Mouse (Mus musculus) left cerebral cortex, adult 9 months (tissue): ENCODE data around the gene Uts2b.

Experiments
- DNase-seq, 2 experiments: peaks; one replicate each; pipeline ENCODE4 v3.0.0; 2022; ENCODE audit warnings: low spot score in 2 of 2

Gene Uts2b

GRCm38 (mm10) chr16:27370191-27370590 is at the start of gene Uts2b:
Gene Uts2b, minus strand, starts transcription at chr16:27370239.
- no peak for DNase-seq

GRCm38 (mm10) chr16:27417632-27418031 is 47.6 kb upstream of the Uts2b start:
- DNase-seq: no peak

DNA sequence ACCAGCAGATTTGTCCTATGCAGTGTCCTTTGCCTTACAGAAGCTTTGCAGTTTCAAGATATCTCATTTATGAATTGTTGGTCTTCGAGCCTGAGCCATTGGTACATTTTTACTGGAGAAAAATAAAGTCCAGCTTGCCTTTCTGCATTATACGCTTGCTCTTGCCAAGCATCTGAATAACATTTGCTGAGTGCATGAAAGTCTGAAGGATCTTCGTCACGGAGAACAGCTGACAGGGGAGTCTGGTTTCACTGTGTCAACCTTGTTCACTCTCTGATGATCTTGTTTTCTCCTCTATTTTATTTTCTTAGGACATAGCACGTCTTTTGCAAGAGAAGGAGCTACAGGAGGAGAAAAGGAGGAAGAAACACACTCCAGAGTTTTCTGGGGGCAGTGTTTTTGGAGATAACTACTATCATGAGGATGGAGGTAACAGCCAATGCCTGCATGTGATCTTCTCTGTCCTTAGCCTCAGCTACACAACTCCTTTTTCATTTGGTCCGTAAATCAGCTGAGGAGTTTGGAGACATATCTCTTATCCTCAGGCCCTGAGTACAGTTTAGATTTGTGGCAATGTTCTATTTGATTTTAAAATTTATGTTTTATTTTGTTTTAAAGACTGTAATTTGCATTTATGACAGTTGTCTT is 47.0 kb upstream of the Uts2b start:
- no peak for DNase-seq

DNA sequence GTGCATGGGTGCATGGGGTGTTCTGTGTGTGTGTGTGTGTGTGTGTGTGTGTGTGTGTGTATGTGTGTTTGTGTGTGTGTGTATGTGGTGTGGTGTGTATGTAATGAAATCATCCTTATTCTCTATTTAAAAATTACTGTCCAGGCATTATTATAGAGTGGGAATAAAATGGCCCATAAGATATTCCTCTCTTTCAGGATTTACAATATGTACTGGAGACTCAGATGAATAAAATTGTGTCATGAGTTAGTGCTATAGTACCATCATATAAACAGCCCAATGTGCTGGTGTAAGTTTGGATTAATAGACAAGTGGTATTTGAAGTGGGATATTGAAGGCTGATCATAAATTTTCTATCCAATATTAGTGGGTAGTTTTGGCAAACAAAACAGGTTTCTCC is 34.1 kb upstream of the Uts2b start:
- no peak for DNase-seq

GRCm38 (mm10) chr16:27401579-27401978 is 31.5 kb upstream of the Uts2b start:
- DNase-seq: no peak

DNA sequence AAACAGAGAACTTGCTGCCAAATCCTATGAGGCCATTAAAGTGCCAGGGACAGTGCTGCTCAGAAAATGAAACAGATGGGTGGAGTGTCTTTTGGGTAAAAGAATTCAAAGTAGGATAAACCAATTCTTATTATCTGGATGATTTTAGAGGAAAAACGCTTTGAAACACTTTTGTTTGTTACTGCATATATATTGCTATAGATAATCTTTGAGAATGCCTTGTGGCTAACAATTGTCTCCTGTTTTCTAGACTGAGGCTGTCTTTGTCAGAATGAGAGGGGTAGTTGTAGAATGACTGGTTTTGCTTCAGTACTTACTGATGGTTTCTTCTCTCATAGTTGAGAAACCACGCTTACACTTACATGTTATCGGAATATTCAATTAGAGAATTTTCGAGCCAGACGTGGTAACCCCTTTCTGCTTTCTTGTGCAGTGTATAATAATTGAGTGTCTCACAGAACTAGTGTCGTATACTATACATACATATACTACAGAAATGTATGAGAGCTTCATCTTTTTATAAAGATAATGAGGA is 29.7 kb upstream of the Uts2b start:
- DNase-seq: no peak

DNA sequence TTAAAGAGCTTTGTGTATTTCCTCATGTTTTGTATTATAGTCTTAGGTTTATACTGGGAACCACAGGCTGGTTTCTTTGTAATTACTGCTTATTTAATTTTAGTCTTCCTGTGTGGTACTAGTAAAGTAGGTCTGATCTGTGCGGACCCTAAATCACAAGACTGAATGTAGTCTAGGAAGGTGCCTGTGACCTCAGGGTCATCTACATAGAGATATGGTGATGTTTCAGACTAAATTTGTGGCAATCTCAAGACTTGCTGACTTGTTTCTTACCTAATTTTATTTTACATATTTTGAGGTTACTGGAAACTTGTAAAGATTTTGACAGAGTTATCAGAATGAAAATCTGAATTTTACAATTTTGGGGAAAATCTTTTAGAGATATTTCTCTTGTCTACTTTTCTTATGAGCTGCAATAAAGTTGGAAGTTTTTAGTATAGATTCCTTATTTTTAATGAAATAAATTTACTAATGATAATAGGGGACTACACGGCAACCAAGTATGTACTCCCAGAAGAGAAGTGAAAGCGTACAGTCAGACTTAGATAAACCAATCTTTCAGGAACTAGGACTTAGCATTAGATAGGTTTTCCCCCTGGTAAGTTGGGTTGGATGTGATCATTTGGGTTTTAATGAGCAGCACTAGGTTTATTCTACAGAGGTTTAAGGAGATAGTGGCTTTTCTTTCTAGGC is 29.1 kb upstream of the Uts2b start:
- no peak for DNase-seq

DNA sequence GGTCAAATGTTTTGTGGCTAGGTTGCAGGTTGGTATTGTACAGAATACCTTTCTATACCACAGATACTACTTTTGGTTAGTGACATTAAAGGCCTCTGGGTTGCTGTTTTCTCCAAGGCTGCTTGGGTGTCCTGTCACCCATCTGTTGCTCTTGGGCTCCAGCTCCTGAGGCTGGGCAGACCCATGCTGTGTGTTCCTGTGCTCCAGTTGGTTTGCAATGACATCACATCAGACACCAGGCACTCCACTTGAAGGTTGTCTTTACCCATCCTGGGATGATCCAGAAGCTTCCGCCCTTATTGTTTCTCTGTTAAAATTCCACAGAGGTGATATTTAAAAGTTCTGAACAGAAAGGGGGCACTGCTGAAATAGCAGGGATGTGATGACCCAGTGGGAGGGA is 26.9 kb upstream of the Uts2b start:
- DNase-seq: no peak

DNA sequence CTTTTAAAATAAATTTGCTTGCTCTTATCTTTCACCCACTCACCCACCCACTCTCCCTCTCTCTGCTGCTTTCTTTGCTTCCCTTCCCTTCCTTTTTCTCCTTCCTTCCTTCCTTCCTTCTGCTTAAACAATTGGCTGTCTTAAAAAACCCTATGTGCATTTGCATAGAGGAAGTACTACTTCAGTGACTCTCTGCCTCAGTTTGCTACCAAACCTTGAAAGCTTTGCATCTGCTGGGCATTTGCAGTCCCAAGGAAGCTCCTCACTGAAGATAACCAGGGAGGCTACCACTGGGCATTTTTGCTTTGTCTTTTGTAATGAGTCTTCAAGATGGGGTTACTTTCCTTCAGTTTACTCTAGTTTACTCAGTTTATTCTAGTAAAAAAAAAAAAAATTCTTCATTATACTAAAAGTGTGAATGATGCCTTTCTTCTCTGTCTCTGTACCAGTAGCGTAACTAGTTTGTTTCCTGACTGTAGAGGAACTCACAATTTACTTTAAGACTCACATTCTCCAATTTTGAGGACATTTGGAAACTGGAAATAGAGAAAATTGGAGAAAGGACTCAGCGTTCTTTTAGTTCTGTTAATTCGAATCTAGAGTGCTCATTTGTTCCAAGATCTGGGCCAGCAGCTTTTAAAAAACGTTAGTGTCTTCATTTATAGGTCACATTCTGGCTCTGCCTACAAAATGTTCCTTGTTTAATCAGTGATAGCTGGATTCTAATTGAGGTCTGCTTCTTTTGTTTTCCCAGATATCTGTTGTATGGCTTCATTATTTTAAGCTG is 25.4 kb upstream of the Uts2b start:
- no peak for DNase-seq

GRCm38 (mm10) chr16:27391845-27392244 is 21.8 kb upstream of the Uts2b start:
- DNase-seq: no peak

- DNase-seq: no peak
Observed at GRCm38 (mm10) chr16:27390306-27390705, 20.3 kb upstream of the Uts2b start.

DNA sequence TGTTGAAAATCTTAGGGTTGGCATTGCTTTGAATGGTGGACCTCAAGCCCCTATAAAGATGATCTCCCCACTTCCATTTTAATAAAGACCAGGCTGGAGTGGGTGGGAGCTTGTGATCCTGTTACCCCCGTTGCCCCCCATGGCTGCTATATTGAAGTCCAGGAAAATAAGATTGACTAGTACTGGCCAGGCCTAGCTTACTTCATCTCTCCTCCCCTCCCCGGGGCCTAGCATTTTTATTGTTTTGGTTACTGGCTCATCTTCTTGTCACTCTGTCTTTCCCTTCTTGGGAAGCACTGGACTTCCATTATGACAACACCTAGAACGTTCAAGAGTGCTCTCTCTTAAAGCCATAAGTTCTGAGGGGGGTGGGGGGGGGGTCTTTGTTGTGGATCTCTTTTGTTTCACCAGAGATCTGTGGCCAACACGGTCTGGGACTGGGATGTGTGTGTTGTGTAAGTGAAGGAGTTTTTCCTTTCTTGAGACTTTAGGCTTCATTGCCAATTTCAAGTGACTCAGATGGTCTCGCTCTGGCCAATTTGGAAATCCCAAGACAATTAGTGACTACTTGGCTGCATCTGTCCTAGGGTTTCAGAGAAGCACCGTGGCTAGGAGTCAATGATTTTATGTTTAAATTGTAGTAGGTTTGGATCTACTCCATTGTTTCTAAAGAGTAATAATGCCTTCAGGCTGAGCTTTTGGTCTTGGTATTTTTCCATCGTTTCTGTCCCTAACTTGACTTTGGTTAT is 19.7 kb upstream of the Uts2b start:
- peak in 1 of 2 experiments; percentile 20 for DNase-seq

DNA sequence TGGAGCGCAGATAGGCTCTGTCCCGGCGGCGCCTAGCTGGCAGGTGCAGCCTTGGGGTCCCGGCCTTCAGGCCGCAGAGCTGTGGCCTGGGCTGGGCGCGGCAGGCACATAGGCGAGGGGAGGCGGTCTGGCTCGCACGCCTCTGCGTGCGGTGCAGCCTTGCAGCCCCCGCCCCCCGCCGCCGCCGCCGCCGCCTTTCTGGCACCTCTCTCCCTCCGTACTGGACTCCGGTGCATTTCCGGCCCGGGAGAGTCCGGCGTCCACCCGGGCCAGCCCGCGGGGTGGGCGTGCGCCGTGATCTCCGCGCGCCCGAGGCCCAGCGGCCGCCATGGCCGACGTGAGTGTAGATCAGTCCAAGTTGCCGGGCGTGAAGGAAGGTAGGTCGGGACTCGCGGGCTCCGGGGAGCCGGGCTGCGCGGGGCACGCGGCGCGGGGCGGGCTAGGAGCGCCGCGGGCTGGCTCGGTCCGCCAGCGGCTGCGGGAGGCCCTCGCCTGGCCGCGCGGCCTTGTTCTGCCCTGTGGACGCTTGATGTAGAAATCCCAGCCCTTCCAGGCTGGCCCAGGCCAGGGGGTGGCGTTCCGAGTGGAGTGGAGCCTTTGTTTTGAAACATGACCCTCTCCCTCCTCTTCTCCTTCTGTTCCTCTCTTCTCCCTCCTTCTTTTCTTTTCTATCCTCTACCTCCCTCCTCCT is 18.9 kb upstream of the Uts2b start, which contains the start of gene Ccdc50:
Ccdc50 (plus strand) TSS at position 109 of the 691 bp plus-strand sequence.
- peak in 1 of 2 experiments; percentile 67 for DNase-seq

DNA sequence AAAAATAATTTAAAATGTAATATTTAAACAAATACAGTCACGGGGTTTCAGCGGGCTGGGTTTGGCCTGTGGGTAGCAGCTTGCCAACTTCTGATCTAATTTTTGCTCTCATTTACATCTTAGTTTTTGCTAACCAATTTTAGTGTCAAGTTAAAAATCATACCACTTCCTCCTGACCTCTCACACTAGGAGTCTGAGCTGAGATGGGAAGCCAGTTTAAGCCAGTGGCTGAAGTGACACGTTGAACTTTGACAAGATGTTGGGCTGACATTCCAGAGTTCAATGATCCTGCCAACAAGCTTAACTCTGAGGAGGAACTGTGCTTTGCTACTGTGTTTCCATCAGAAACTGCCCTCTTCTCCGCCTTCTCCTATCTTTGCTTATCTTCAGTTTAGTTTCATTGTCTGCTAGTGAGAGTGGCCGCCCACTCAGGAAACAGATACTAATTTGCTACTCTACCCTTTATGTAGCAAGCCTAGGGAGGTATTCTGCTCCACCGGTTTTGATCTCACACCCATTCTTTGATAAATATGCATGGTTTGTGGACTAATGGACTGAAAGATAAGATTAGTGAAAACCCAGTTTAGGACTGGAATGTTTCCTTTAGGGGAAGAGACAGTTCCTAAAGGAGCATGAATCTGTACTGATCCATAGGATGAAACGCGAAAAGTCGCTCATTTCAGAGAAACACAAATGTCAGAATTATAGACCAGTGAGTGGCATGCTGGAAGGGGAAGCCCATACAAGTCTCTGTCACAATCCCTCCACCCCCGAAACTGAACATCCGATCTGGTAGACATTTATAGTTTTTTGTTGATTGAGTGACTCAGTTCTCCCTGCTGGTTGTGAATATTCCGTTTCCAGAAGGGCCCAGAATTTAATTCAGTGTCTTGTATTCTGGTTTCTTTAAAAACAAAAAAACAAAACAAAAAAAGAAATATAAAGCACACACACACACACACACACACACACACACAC is 17.9 kb upstream of the Uts2b start:
- no peak for DNase-seq

GRCm38 (mm10) chr16:27386850-27387407 is 16.9 kb upstream of the Uts2b start:
- no peak for DNase-seq

DNA sequence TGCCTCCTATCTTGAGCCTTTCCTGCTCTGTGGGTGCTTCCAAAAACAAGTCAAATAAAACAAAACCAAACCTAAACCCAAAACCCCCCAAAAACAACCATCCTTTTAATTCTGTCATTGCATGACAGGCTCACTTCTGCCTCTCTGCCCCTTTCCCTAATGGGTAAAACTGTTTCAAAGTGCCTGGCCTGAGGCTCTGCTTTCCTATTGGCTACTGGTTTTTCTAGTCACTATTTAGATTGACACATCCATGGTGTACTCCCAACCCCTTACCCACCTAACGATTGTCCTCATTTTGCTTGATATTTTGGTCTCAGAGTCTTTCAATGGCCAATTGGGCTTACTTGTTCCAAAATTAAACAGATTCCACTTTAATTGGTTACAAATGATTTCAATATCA is 15.6 kb upstream of the Uts2b start:
- no peak for DNase-seq

DNA sequence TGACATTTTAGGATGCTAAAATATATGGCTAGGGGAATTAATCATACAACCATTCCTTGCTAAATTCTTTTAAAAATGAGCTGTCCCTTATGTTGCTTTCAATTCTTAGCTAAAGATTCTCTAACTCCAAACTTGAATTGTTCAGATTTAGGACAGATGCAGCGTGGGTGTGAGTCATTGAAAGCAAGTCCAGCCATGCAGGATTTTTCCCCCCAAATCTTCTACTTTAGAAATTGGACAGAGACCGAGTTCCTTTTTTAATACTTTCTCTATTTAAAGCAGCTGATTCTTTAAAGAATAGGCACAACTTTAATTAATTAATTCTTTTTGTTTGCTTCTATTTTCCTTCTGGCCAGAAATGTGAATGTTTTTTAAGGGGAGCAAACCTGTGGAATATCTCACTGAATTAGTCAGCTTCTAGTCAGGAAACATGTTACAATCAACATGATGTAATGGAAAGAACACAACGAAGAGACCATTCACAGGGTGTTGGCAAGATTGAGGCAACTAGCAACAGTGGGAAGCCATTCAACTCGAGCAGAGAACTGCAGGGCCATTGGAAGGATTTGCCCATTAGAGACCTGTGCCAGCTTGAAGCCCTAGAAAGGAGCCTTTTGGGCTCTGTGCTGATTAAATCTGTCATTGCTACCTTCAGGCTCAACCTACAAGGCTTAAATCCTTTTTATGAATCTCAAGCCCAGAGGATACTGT is 15.0 kb upstream of the Uts2b start:
- peak in 1 of 2 experiments; percentile 51 for DNase-seq

DNA sequence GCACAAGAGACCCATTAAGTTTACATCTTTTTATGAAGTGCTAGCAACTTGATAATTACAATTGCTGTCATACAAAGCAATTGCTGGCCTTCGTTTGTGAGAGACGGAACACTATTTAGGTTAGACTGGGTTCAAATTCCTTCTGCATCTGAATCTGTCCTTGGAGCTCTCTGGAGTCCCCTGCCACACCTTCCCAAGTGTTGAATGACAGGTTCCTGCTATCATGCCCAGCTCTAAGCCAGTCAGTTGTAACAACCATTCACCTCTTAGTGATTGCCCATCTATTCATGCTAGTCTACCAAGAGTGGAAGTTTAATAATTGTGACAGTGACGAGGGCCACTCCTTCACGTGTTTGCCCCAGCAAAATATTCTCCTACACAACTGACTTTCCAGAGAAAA is 12.2 kb upstream of the Uts2b start:
- no peak for DNase-seq

GRCm38 (mm10) chr16:27376556-27376955 is 6.5 kb upstream of the Uts2b start:
- DNase-seq: no peak
